Mouse (Mus musculus) erythroblast, embryonic 14.5 days (primary cell): ENCODE data around the gene Zmiz2.

ENCODE experiments used
- GATA1 ChIP-seq: IDR thresholded peaks from 2 replicates; pipeline ENCODE4 v1.6.1; 2012; ENCODE audit warnings: low read length, inconsistent platforms, mixed read lengths
- TAL1 ChIP-seq: IDR thresholded peaks from 3 replicates; pipeline ENCODE4 v1.6.1; 2012; ENCODE audit warnings: low read length, inconsistent platforms, mixed read lengths

DNA sequence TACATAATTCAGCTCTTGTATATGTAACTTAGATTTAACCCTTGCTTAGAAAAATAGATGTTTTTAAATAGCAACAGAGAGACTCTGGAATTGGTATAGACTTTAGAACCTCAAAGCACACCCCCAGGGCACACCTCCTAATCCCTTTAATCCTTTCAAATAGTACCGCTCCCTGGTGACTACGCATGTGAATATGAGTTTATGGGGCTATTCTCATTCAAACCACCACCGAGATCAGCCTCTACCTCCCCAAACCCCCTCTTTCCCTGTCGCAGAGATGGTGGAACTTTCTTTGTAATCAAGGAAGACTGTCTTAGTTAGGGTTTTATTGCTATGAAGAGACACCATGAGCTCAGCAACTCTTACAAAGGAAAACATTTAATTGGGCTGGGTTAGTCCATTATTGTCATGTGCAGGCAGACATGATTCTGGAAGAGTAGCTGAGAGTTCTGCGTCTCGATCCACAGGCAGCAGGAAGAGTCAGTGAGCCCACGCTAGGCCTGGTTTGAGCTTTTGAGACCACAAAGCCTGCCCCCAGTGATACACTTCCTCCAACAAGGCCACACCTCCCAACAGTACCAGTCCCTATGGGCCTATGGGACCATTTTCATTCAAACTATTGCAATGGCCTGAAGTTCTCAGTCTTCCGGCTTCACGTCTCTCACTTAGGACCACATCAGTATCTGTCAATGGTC, 24.1 kb upstream of the Zmiz2 start:
- TF ChIP-seq GATA1 (no peak), TAL1 (no peak)
